11 mouse cellular contexts compared by ENCODE assay signal in genomic region chr8:120525832-120526231, GRCm38 (mm10).
A peak's percentile ranks its signal among the peaks of the same experiment; 100 is the strongest.
DNase-seq lines count a peak whose midpoint lies in the region; ATAC-seq lines count a peak whose summit lies in the region.
"Had no signal": no experiment of that assay in that cellular context is flagged by ENCODE, and none has a peak within 500 bp of the region (broad histone marks: within the 10 kb centered on the region; RNA-seq: fewer than 3 reads in every experiment).

No protein-coding gene starts in this region.

- ATAC-seq in hindbrain, embryonic 11.5 days (ENCODE audit: low FRiP score), result no peak; the same call in 1 of the 2 replicates
- no peak for ATAC-seq in hindbrain, embryonic 16.5 days
- ATAC-seq in forebrain, embryonic 15.5 days (replicated peaks), result no peak
- ATAC-seq in limb, embryonic 15.5 days (ENCODE audit: insufficient number of reproducible peaks, low FRiP score, low TSS enrichment, low read depth), result 0 out of 2 replicates have a peak, but pooled peaks have one; percentile 21

- 0 out of 2 replicates have a peak overlapping the region, but pooled peaks have one; percentile 7 for H3K27ac ChIP-seq in hindbrain, embryonic 11.5 days (ENCODE audit: low read depth, low read length)
- no peak overlapping the region for H3K27ac ChIP-seq in hindbrain, embryonic 16.5 days (ENCODE audit: low read depth, low read length)
- H3K27ac ChIP-seq in forebrain, embryonic 15.5 days (replicated peaks), result 0 out of 2 replicates have a peak overlapping the region, but pooled peaks have one; percentile 32
- H3K27ac ChIP-seq in limb, embryonic 15.5 days, result no peak overlapping the region
- H3K27ac ChIP-seq: kidney, postnatal 0 days had no signal

- no peak for DNase-seq in hindbrain, embryonic 11.5 days (ENCODE audit: low spot score)
- DNase-seq in NIH3T3 (ENCODE audit: low read depth), result peak; percentile 28
- no peak for DNase-seq in ovary, postnatal 36 days (ENCODE audit: low spot score)
- DNase-seq in spleen, postnatal 14 days (ENCODE audit: low spot score in 2 of 2), result no peak
- no peak for DNase-seq in lung, adult 18-20 months
- DNase-seq: lung, postnatal 14 days; right cerebral cortex, postnatal 25 days had no signal

- H3K4me3 ChIP-seq in hindbrain, embryonic 11.5 days (ENCODE audit: low read depth, low read length), result no peak overlapping the region
- H3K4me3 ChIP-seq in hindbrain, embryonic 16.5 days (ENCODE audit: low read length), result no peak overlapping the region
- no peak overlapping the region for H3K4me3 ChIP-seq in forebrain, embryonic 15.5 days
- no peak overlapping the region for H3K4me3 ChIP-seq in limb, embryonic 15.5 days

- peaks cover 42% of the 10 kb centered on the region for H3K4me1 ChIP-seq in hindbrain, embryonic 11.5 days (replicated peaks; ENCODE audit: control insufficient read depth, insufficient read depth, low read length)
- H3K4me1 ChIP-seq in hindbrain, embryonic 16.5 days (ENCODE audit: control insufficient read depth, insufficient read depth, low read depth, low read length), result peaks cover 37% of the 10 kb centered on the region
- H3K4me1 ChIP-seq in forebrain, embryonic 15.5 days, result peaks cover 89% of the 10 kb centered on the region
- peaks cover 60% of the 10 kb centered on the region for H3K4me1 ChIP-seq in limb, embryonic 15.5 days

- no peaks in the 10 kb centered on the region for H3K9me3 ChIP-seq in hindbrain, embryonic 11.5 days (ENCODE audit: control insufficient read depth, low read length)
- H3K9me3 ChIP-seq in hindbrain, embryonic 16.5 days (ENCODE audit: control insufficient read depth, low read length), result no peaks in the 10 kb centered on the region
- H3K9me3 ChIP-seq in forebrain, embryonic 15.5 days, result no peaks in the 10 kb centered on the region
- H3K9me3 ChIP-seq in limb, embryonic 15.5 days, result no peaks in the 10 kb centered on the region

- H3K36me3 ChIP-seq in hindbrain, embryonic 11.5 days (ENCODE audit: control insufficient read depth, insufficient read depth, low read length), result no peaks in the 10 kb centered on the region
- no peaks in the 10 kb centered on the region for H3K36me3 ChIP-seq in hindbrain, embryonic 16.5 days (ENCODE audit: control insufficient read depth, insufficient read depth, low read length)
- no peaks in the 10 kb centered on the region for H3K36me3 ChIP-seq in forebrain, embryonic 15.5 days
- H3K36me3 ChIP-seq in limb, embryonic 15.5 days, result no peaks in the 10 kb centered on the region

- 50% methylated on average over 6 of the region's 6 CpGs for WGBS in hindbrain, embryonic 11.5 days
- 32% methylated on average over 6 of the region's 6 CpGs for WGBS in hindbrain, embryonic 16.5 days
- 42% methylated on average over 6 of the region's 6 CpGs for WGBS in forebrain, embryonic 15.5 days
- 52% methylated on average over 6 of the region's 6 CpGs for WGBS in limb, embryonic 15.5 days

- H3K4me2 ChIP-seq in hindbrain, embryonic 11.5 days (replicated peaks; ENCODE audit: low read depth, low read length), result no peak overlapping the region
- no peak overlapping the region for H3K4me2 ChIP-seq in hindbrain, embryonic 16.5 days (ENCODE audit: low read length)
- H3K4me2 ChIP-seq in forebrain, embryonic 15.5 days (replicated peaks), result no peak overlapping the region
- H3K4me2 ChIP-seq in limb, embryonic 15.5 days, result no peak overlapping the region

- no peak overlapping the region for H3K9ac ChIP-seq in hindbrain, embryonic 11.5 days (ENCODE audit: low read depth, low read length)
- H3K9ac ChIP-seq in hindbrain, embryonic 16.5 days (ENCODE audit: low read depth, low read length), result no peak overlapping the region
- H3K9ac ChIP-seq in forebrain, embryonic 15.5 days (replicated peaks), result no peak overlapping the region
- no peak overlapping the region for H3K9ac ChIP-seq in limb, embryonic 15.5 days

- no peaks in the 10 kb centered on the region for H3K27me3 ChIP-seq in hindbrain, embryonic 11.5 days (ENCODE audit: control insufficient read depth, insufficient read depth, low read length)
- no peaks in the 10 kb centered on the region for H3K27me3 ChIP-seq in hindbrain, embryonic 16.5 days (replicated peaks; ENCODE audit: control insufficient read depth, insufficient read depth, low read length)
- H3K27me3 ChIP-seq in forebrain, embryonic 15.5 days, result no peaks in the 10 kb centered on the region
- H3K27me3 ChIP-seq in limb, embryonic 15.5 days, result no peaks in the 10 kb centered on the region

Comparison
In these comparisons a context has a peak if more than half of its experiments do, and no peak if none do; other contexts are left out.
1. H3K27ac ChIP-seq: peak in hindbrain, embryonic 11.5 days (single experiment) and forebrain, embryonic 15.5 days (single experiment); none in hindbrain, embryonic 16.5 days (single experiment) and limb, embryonic 15.5 days (single experiment).